Mouse (Mus musculus) midbrain, embryonic 14.5 days (tissue): ENCODE results near the gene Tie1. TPM values are rescaled to one million over a fixed set of nuclear protein-coding genes. Genes with fewer than 3 reads are reported as not detected.

ENCODE experiments used
- ATAC-seq: fragments of 200-750 bp; cut with Nextera tagmentation; 2 replicates; pipeline ENCODE4 v1.8.0; 2017; ENCODE audit warnings: moderate number of reproducible peaks, moderate library complexity; ENCODE audit not compliant: low FRiP score, low TSS enrichment
- DNase-seq: peaks from one replicate; pipeline ENCODE4 v3.0.0-alpha.2; 2015
- H3K27ac ChIP-seq: fragments of 300-500 bp; sonication (generic); replicated peaks from 2 replicates; pipeline ENCODE4 v1.5.1; 2014; ENCODE audit warnings: mild to moderate bottlenecking, low read depth, low read length, moderate library complexity
- H3K27me3 ChIP-seq: fragments of 300-500 bp; sonication (generic); 2 replicates; pipeline ENCODE4 v1.6.1; 2014; ENCODE audit warnings: low read length, control low read depth, mixed read lengths; ENCODE audit not compliant: control insufficient read depth, insufficient read depth
- H3K36me3 ChIP-seq: fragments of 300-500 bp; sonication (generic); 2 replicates; pipeline ENCODE4 v1.6.1; 2014; ENCODE audit warnings: low read length, control low read depth; ENCODE audit not compliant: control insufficient read depth, insufficient read depth
- H3K4me1 ChIP-seq: fragments of 300-500 bp; sonication (generic); 2 replicates; pipeline ENCODE4 v1.6.1; 2014; ENCODE audit warnings: mild to moderate bottlenecking, antibody characterized with exemption, low read length, control low read depth; ENCODE audit not compliant: control insufficient read depth, insufficient read depth
- H3K4me2 ChIP-seq: fragments of 300-500 bp; sonication (generic); 2 replicates; pipeline ENCODE4 v1.6.1; 2014; ENCODE audit warnings: mild to moderate bottlenecking, low read length, moderate library complexity
- H3K4me3 ChIP-seq: fragments of 300-500 bp; sonication (generic); replicated peaks from 2 replicates; pipeline ENCODE4 v1.5.1; 2014; ENCODE audit warnings: low read depth, low read length
- H3K9ac ChIP-seq: fragments of 300-500 bp; sonication (generic); replicated peaks from 2 replicates; pipeline ENCODE4 v1.6.1; 2014; ENCODE audit warnings: mild to moderate bottlenecking, low read length, moderate library complexity
- H3K9me3 ChIP-seq: fragments of 300-500 bp; sonication (generic); 2 replicates; pipeline ENCODE4 v1.6.1; 2016; ENCODE audit warnings: low read length, control low read depth, mixed read lengths; ENCODE audit not compliant: control insufficient read depth
- WGBS: fragments of 180-500 bp; shearing (Covaris S2); extraction: QIAGEN DNeasy Blood & Tissue Kit; methylation state at CpG from one replicate; pipeline ENCODE4 v1.1.7; 2014; 5-methylcytosine and 5-hydroxymethylcytosine counted together
- polyA plus RNA-seq: library from polyadenylated mRNA; unstranded; fragments of >200 nt; fragmentation: Nextera tagmentation; extraction: Ambion mirVana; gene quantifications from 2 replicates; pipeline ENCODE4 v1.2.1, GENCODE M21; 2014

Gene Tie1
- polyA plus RNA-seq, 1 experiment from 2014 or later, result 12.0 TPM

DNA sequence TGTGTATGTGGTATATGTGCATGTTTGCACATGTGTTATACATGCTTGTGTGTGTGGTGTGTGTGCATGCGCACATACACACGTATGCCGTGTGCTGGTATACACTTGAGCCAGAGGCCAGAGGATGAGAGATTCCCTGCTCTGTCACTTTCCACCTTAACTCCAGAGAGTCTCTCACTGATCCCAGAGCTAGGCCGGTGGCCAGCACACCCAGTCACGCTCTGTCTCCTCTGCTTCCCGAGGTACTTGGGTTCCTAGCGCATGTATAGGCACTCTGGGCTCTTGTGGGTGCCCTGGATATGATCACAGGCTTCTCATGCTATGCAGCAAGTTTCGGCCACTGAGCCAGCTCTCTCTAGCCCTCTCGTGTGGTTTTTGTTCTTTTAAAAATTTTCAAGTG lies 10.9 kb upstream of the Tie1 start:
- H3K4me3 ChIP-seq, result no peak overlapping the region
- no peaks in the 10 kb centered on the region for H3K4me1 ChIP-seq
- H3K9ac ChIP-seq, result no peak overlapping the region
- no peak for ATAC-seq
- H3K36me3 ChIP-seq, result no peaks in the 10 kb centered on the region
- no peak for DNase-seq
- WGBS, result 60% methylated on average over 9 of the region's 9 CpGs
- no peak overlapping the region for H3K4me2 ChIP-seq
- H3K27me3 ChIP-seq, result no peaks in the 10 kb centered on the region
- H3K9me3 ChIP-seq, result no peaks in the 10 kb centered on the region
- H3K27ac ChIP-seq, result no peak overlapping the region

DNA sequence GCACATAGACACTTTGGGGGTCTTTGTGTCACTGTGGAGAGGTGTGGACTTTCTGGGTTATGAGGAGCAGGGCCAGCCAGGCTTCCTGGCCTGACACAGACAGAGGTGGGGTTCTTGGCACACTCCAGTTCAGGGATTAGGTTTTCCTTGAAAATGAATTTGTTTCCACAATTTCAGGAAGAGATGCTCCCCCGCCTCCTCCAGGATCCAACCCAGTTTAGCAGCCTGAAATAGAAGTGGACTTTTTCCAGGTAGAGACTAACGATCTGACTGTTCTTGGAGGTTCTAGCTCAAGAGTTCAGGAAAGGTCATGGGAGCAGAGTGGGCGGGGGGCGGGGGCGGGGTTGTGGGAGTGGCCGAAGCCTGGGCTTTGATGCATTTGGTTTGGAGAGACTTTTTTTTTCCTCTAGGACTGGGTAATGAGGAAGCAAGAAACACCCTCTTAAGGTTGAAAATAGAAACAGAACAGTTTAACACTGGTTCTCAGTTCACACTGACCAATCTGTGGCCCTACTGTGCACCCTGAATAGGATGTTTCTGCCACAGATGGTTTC lies 10.4 kb upstream of the Tie1 start:
- 51% methylated on average over 6 of the region's 6 CpGs for WGBS
- Histone ChIP-seq H3K27me3 (no peaks in the 10 kb centered on the region), H3K4me2 (no peak overlapping the region), H3K9me3 (no peaks in the 10 kb centered on the region), H3K4me1 (no peaks in the 10 kb centered on the region), H3K4me3 (no peak overlapping the region), H3K36me3 (no peaks in the 10 kb centered on the region), H3K27ac (no peak overlapping the region), H3K9ac (no peak overlapping the region)
- no peak for ATAC-seq
- DNase-seq, result no peak

DNA sequence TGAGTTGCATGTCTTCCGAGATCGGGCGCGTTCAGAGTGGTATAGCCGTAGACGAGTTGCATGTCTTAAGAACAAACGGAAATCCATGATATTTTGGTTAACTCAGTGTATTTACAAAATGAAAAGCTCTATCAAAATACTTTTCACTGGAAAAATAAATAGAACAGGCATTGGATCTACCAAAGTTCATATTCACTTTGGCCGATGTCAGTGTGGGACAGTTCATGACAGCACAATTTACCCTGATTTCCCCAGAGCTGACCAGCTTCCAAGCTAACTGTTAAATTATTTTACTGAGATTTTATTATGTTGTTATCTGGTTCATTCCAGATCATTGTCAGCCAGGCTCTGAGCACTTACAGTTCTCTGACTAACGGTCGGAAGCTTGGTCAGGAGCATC lies 600 bp upstream of the Tie1 start:
- Histone ChIP-seq H3K9me3 (no peaks in the 10 kb centered on the region), H3K4me2 (no peak overlapping the region), H3K27ac (no peak overlapping the region), H3K4me1 (no peaks in the 10 kb centered on the region), H3K9ac (no peak overlapping the region), H3K36me3 (no peaks in the 10 kb centered on the region), H3K4me3 (no peak overlapping the region), H3K27me3 (no peaks in the 10 kb centered on the region)
- 94% methylated on average over 10 of the region's 10 CpGs for WGBS
- no peak for DNase-seq
- no peak for ATAC-seq

DNA sequence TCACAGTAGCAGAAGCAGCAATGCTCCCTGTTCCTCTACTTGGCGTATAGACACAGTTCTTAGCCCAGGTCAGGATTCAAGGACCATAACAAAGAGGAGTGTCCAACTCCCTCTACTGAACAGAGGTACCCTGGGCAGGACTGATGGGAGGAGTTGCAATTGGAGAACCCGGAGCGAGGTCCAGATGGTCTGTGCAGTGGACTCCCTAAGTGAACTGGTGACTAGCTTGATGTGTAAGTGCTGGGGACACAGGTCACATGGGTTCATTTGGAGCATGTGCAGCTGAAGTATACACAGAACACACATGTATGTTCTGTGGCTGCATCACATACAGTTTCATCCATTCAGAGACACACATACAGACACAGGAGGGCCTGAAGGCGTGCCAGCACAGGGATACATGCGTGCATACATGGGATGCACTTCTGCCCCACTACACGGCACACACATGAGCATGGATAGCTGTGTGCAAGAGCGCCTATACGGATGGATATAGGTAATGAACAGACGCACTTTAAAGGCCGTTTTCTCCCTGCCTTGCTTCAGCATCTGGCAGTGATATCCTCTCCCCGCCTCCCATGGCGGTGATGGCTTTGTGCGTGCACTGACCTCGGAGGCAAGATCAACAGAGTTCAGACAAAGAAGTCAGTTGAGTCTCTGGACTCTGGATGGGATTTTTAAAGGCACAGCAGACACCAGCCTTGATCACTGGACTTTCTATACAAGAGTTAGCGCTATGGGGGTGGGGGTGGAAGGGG lies 12.9 kb downstream of the Tie1 start:
- Histone ChIP-seq H3K9me3 (no peaks in the 10 kb centered on the region), H3K27me3 (no peaks in the 10 kb centered on the region), H3K4me2 (no peak overlapping the region), H3K4me1 (no peaks in the 10 kb centered on the region), H3K27ac (no peak overlapping the region), H3K36me3 (no peaks in the 10 kb centered on the region), H3K9ac (no peak overlapping the region), H3K4me3 (no peak overlapping the region)
- ATAC-seq (no peak), DNase-seq (no peak)
- 43% methylated on average over 15 of the region's 15 CpGs for WGBS

DNA sequence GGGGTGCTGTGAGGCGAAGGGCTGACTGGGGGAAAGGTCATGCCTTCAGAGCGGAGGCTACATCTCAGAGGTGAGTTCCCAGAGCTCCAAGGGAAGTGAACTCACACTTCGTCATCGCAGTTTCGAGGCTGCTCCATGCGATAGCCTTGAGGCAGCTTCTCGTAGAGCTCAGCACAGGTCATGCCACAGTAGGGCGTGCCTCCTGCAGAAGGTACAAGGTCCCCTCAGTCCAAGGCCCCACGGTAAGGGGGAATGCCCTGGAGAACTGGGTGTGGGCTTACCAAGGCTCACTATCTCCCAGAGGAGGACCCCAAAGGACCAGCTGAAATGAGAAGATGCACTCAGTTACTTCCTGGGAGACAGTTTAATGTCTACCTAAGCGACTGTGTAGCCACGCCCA lies 17.2 kb downstream of the Tie1 start:
- no peak overlapping the region for H3K9ac ChIP-seq
- H3K27me3 ChIP-seq, result no peaks in the 10 kb centered on the region
- no peak for ATAC-seq
- no peak overlapping the region for H3K4me2 ChIP-seq
- 90% methylated on average over 11 of the region's 11 CpGs for WGBS
- H3K9me3 ChIP-seq, result peaks cover 6% of the 10 kb centered on the region; the same call in 1 of the 2 replicates
- no peak for DNase-seq
- no peaks in the 10 kb centered on the region for H3K4me1 ChIP-seq
- no peak overlapping the region for H3K4me3 ChIP-seq
- H3K27ac ChIP-seq, result no peak overlapping the region
- no peaks in the 10 kb centered on the region for H3K36me3 ChIP-seq

DNA sequence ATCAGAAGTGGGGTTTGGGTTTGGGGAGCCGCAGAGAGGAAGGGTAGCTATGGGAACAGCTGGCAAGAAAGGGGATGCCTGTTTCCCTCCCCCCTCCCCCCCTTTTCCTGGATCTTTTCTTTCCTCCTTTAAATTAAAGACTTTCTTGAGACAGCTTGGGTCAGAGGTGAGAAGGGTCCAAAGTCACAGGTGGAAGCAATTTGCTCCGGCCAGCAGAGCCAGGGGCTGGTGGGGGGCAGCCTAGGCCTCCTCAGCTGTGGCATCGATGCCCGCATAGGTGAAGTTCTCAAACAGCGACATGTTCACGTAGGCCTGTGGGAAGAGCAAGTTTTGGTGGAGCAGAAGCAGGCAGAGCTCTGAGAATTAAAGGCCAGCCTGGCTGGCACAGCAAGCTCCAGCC lies 18.6 kb downstream of the Tie1 start:
- Histone ChIP-seq H3K36me3 (no peaks in the 10 kb centered on the region), H3K9me3 (peaks cover 6% of the 10 kb centered on the region; the same call in 1 of the 2 replicates), H3K9ac (no peak overlapping the region), H3K4me2 (no peak overlapping the region), H3K27me3 (no peaks in the 10 kb centered on the region), H3K4me1 (no peaks in the 10 kb centered on the region), H3K4me3 (no peak overlapping the region), H3K27ac (no peak overlapping the region)
- 90% methylated on average over 6 of the region's 6 CpGs for WGBS
- no peak for DNase-seq
- no peak for ATAC-seq

DNA sequence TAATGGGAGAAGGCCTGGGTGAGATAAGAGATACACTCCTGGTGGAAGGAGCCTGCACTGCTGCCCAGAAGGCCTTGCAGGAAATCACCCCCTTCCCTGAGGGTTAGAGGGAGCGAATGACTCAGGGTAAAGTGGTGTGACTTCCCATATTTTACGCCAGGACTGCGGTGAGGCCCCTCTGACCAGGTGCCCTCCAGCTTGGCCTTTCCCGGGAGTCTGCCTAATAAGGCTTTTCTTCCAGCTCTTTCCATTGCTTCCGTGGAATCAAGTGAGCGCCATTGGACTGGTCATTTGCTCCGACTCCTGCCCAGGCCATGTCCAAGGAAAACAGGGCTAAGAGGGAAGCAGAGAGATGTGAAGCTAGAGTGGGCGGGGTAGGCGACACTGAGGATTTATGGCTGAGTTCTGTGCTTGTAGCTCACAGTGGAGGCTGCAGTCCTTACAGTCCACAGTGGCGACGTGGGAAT lies 24.1 kb downstream of the Tie1 start:
- H3K9me3 ChIP-seq, result peaks cover 6% of the 10 kb centered on the region; the same call in 1 of the 2 replicates
- H3K9ac ChIP-seq, result no peak overlapping the region
- H3K4me2 ChIP-seq, result no peak overlapping the region
- H3K36me3 ChIP-seq, result no peaks in the 10 kb centered on the region
- no peak for ATAC-seq
- no peak for DNase-seq
- no peaks in the 10 kb centered on the region for H3K4me1 ChIP-seq
- H3K4me3 ChIP-seq, result no peak overlapping the region
- no peak overlapping the region for H3K27ac ChIP-seq
- no peaks in the 10 kb centered on the region for H3K27me3 ChIP-seq
- WGBS, result 71% methylated on average over 11 of the region's 11 CpGs

DNA sequence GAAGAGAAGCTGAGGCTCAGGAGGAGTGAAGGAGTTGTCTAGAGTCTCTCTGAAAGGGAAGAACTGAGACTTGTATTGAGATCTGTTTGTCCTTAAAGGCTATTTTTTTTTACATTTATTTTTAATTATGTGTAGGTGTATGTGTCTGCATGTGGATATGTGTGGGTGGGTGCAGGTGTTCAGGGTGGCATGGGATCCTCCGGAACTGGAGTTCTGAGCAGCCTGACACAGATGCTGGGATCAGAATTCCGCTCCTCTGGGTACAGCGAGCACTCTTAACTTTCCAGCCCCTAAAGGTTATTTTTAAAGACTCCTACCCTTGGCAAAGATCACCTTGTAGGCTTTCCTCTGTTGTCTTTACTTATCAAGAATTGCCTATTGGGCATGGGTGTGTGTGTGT lies 24.9 kb downstream of the Tie1 start:
- no peaks in the 10 kb centered on the region for H3K36me3 ChIP-seq
- 96% methylated on average over 3 of the region's 3 CpGs for WGBS
- no peak overlapping the region for H3K27ac ChIP-seq
- DNase-seq (no peak), ATAC-seq (no peak)
- H3K4me2 ChIP-seq, result no peak overlapping the region
- H3K9me3 ChIP-seq, result peaks cover 6% of the 10 kb centered on the region; the same call in 1 of the 2 replicates
- H3K27me3 ChIP-seq, result no peaks in the 10 kb centered on the region
- no peaks in the 10 kb centered on the region for H3K4me1 ChIP-seq
- no peak overlapping the region for H3K9ac ChIP-seq
- no peak overlapping the region for H3K4me3 ChIP-seq
